Mouse (Mus musculus) heart, adult 18-20 months (tissue): ENCODE measurements around the gene Cacnb3. TPM values are rescaled to one million over a fixed set of nuclear protein-coding genes. Genes with fewer than 3 reads are reported as not detected.

ENCODE experiments used
- DNase-seq, 2 experiments: peaks; one replicate each; pipeline ENCODE4 v3.0.0; 2021 to 2022; ENCODE audit warnings: mixed read lengths in 1 of 2
- total RNA-seq, 2 experiments: library from RNA; stranded (reverse); gene quantifications; 2 replicates each; pipeline ENCODE4 v1.2.3; 2021

Cacnb3 gene
- total RNA-seq, 2 experiments from 2014 or later, result 2.7 to 3.3 TPM

DNA sequence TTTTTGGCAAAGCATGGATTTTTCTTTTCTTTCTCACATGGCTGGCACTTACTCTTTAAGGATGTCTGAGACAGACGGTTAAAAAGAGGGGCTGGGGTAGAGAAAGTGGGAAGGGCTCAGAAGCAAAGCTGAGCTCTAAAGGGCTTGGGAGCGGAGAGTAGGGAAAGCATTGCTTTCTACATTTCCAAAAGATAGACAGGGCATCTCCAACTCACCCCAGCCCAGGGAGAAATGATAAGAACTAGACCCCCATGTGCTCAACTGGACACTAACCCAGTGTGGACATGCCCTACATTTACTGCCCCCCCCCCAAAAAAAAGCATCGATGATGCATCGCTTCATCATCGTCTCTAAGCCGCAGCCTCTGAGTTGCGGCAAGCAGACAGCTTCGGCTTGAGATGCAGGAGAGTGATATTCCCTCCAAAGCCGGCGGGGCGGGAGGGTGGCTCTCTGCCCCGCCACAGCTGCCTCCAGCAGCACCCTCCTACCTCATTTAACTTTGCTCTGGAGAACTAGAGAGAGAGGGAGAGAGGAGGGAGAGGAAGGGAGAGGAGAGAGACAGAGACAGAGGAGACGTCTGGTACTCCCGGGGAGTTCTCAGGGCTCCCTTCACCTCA, 45.1 kb downstream of the Cacnb3 start:
- DNase-seq, result no peak

DNA sequence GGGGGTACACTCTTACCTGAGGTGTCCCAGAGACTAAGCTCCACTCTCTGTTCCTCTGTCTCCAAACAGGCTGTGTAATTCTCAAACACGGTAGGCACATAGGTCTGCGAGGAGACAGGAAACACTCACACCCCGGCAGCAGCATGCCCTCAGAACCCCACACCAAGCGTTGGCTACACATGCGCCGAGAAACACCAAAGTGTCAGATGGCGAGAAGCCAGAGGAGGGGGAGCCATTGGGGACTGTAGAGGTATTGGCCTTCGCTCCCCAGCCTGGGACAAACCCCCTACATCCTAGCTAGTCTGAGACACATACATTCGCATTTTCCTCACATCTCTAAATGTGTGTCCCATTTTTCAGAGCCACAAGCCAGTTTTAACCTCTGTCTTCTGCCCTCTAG, 45.8 kb downstream of the Cacnb3 start:
- peak in 1 of 2 experiments; percentile 29 for DNase-seq

- DNase-seq, result peak; percentile 89 to 94
Observed at GRCm38 (mm10) chr15:98676940-98677728, 46.5 kb downstream of the Cacnb3 start, which contains the start of gene Rnd1. TSS of gene Rnd1 (minus strand) at chr15:98677461.

GRCm38 (mm10) chr15:98677977-98678376, 47.3 kb downstream of the Cacnb3 start:
- no peak for DNase-seq

GRCm38 (mm10) chr15:98680660-98681059, 50.0 kb downstream of the Cacnb3 start:
- DNase-seq, result no peak

DNA sequence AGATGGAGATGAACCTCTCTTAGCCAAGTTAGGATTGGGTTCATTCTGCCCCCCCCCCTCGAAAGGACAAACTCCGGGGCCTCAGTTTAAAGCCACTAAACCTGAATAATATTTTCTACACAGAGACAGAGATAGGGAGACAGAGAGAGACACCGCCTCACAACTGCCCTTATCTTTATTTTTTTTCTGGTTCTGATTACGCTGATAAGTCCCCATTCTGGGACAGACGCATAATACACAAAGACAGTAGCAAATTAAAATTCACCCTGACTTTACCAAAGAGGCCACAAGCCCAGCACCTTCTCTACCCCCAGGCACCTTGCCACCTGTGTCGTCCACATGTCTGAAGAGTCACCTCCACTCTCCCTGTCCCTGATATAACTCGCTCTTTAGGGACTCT, 51.0 kb downstream of the Cacnb3 start:
- no peak for DNase-seq

GRCm38 (mm10) chr15:98683177-98683576, 52.5 kb downstream of the Cacnb3 start:
- DNase-seq, result no peak

- DNase-seq, result no peak
Observed at GRCm38 (mm10) chr15:98683746-98684145, 53.1 kb downstream of the Cacnb3 start.

DNA sequence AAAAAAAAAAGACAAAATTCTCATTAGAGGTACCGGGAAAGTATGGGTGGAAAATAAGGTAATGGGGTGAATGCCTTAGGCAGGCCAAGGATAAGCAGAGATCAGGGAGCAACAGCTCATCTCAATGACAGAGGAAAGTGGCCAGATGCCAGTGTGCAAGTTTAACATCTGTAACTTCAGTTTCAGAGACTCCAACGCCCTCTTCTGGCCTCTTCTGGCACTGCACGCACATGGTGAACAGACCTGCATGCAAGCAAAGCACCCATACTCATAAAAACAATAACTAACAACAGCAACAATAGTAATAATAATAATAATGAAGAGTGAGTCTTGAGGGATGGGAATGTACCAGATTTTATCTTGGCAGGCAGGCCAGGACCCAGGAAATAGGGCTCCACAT, 55.3 kb downstream of the Cacnb3 start:
- no peak for DNase-seq

GRCm38 (mm10) chr15:98689682-98690081, 59.0 kb downstream of the Cacnb3 start:
- DNase-seq, result no peak

DNA sequence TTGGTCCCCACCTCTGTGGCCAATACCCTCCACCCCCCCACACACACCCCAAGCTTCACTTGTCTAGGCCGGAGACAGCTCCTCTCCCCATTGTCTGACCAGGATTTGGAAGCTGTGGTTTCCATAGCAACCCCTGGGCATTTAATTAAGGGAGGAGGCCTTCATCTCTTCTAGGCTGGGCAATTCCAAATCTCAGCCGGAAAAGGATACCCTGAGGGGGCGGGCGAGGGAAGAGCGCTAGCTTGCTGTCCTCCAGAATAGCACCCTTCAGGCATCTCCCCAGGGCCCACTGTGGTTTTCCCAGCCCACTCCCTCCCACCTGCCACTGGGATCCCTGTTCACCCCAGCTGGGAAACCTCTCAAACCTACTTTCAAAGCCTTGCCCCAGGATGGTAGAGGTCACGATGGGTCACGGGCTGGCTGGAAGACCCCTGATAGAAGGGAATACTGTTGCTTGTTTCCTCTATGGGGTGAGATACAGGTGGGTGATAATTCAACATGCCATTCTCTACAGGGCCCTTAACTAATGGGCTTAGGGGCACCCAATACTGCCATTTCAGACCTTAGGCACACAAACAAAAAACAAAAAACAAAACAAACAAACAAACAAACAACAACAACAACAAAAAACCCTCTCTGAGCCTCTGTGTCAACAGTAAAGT, 61.0 kb downstream of the Cacnb3 start:
- no peak for DNase-seq

GRCm38 (mm10) chr15:98692171-98692715, 61.6 kb downstream of the Cacnb3 start:
- DNase-seq, result peak; percentile 49 to 75

Other genes with a start within 250 kb of the Cacnb3 start
- not detected for gene Olfr283, start 249.9 kb upstream of the Cacnb3 start, total RNA-seq
- gene Olfr282, start 199.6 kb upstream of the Cacnb3 start, total RNA-seq, result not detected
- gene Olfr281, start 178.3 kb upstream of the Cacnb3 start, total RNA-seq, result not detected
- gene OR5BS1P, start 160.9 kb upstream of the Cacnb3 start, total RNA-seq, result not detected
- gene Lalba, start 148.1 kb upstream of the Cacnb3 start, total RNA-seq, result under 1 TPM in 1 of 2 experiments, not detected in 1; 0.39 TPM
- gene Olfr279, start 138.4 kb upstream of the Cacnb3 start, total RNA-seq, result not detected
- 10 to 100 TPM; 73.5 to 85.8 TPM for gene Kansl2, start 96.6 kb upstream of the Cacnb3 start, total RNA-seq
- 10 to 100 TPM; 26.3 to 31.2 TPM for gene Ccnt1, start 59.9 kb upstream of the Cacnb3 start, total RNA-seq
- gene 4930415O20Rik, start 59.8 kb upstream of the Cacnb3 start, total RNA-seq, result 1 to 10 TPM; 2.5 to 2.8 TPM
- 100 to 1,000 TPM; 141 to 148 TPM for gene Adcy6, start 20.8 kb upstream of the Cacnb3 start, total RNA-seq
- gene Ddx23, start 32.1 kb downstream of the Cacnb3 start, total RNA-seq, result 10 to 100 TPM; 60.7 to 63.2 TPM
- gene Rnd1, start 46.6 kb downstream of the Cacnb3 start, total RNA-seq, result 1 to 10 TPM in 1 of 2 experiments, under 1 TPM in 1; 0.77 to 1.3 TPM
- under 1 TPM; 0.67 to 0.72 TPM for gene Ccdc65, start 77.4 kb downstream of the Cacnb3 start, total RNA-seq
- 1 to 10 TPM; 7.9 to 8.5 TPM for gene Fkbp11, start 97.4 kb downstream of the Cacnb3 start, total RNA-seq
- gene Arf3, start 132.4 kb downstream of the Cacnb3 start, total RNA-seq, result 10 to 100 TPM; 17.8 to 21.5 TPM
- under 1 TPM; 0.10 to 0.20 TPM for gene Wnt10b, start 147.3 kb downstream of the Cacnb3 start, total RNA-seq
- gene Wnt1, start 159.0 kb downstream of the Cacnb3 start, total RNA-seq, result not detected
- gene Ddn, start 178.7 kb downstream of the Cacnb3 start, total RNA-seq, result under 1 TPM; 0.64 to 0.79 TPM
- 100 to 1,000 TPM; 107 to 125 TPM for gene Prkag1, start 200.7 kb downstream of the Cacnb3 start, total RNA-seq
- gene Kmt2d, start 240.4 kb downstream of the Cacnb3 start, total RNA-seq, result 10 to 100 TPM; 47.0 to 58.4 TPM